Mouse (Mus musculus) spleen, adult 2 months (tissue): ENCODE data around the gene Bod1. TPM values are rescaled to one million over a fixed set of nuclear protein-coding genes. Genes with fewer than 3 reads are reported as not detected.

Experiments
- DNase-seq, 2 experiments: peaks; one replicate each; pipeline versions ENCODE4 v3.0.0 to v3.0.0-alpha.2; 2012 to 2021; ENCODE audit warnings: low spot score in 2 of 2, low read depth in 1 of 2
- H3K27ac ChIP-seq: fragments of 200-500 bp; 2 replicates; pipeline ENCODE4 v1.5.1; 2012; ENCODE audit warnings: low read length, inconsistent platforms; ENCODE audit not compliant: insufficient read depth
- H3K27me3 ChIP-seq: fragments of 200-500 bp; 2 replicates; pipeline ENCODE4 v1.6.1; 2012; ENCODE audit warnings: mild to moderate bottlenecking, moderate library complexity, low read length, inconsistent platforms; ENCODE audit not compliant: control insufficient read depth, insufficient read depth
- H3K36me3 ChIP-seq: fragments of 200-500 bp; 2 replicates; pipeline ENCODE4 v1.6.1; 2012; ENCODE audit warnings: mild to moderate bottlenecking, low read length, inconsistent platforms; ENCODE audit not compliant: control insufficient read depth, insufficient read depth
- H3K4me1 ChIP-seq: fragments of 200-500 bp; 2 replicates; pipeline ENCODE4 v1.6.1; 2011; ENCODE audit warnings: inconsistent platforms; ENCODE audit not compliant: control insufficient read depth, insufficient read depth, insufficient read length
- H3K4me3 ChIP-seq: fragments of 200-500 bp; 2 replicates; pipeline ENCODE4 v1.5.1; 2011; ENCODE audit warnings: mild to moderate bottlenecking, inconsistent platforms; ENCODE audit not compliant: insufficient read depth, insufficient read length; ENCODE audit errors: extremely low read depth
- CTCF ChIP-seq: fragments of 200-500 bp; IDR thresholded peaks from 2 replicates; pipeline ENCODE4 v1.5.1; 2011; ENCODE audit warnings: mild to moderate bottlenecking, inconsistent platforms; ENCODE audit not compliant: insufficient read depth, insufficient read length, insufficient replicate concordance; ENCODE audit errors: extremely low read depth
- POLR2A ChIP-seq: fragments of 200-500 bp; IDR thresholded peaks from 2 replicates; pipeline ENCODE4 v1.6.1; 2011; ENCODE audit warnings: low read depth, low read length, inconsistent platforms
- WGBS: fragments of 180-500 bp; shearing (Covaris S2); methylation state at CpG from one replicate; pipeline ENCODE4 v1.1.7; 2018; 5-methylcytosine and 5-hydroxymethylcytosine counted together
- polyA plus RNA-seq: library from polyadenylated mRNA; depleted of rRNA; stranded (reverse); fragments of >200 nt; gene quantifications from 2 replicates; pipeline ENCODE4 v1.2.3, GENCODE M21; 2012

Bod1 gene
- polyA plus RNA-seq, 1 experiment, result 12.4 TPM

GRCm38 (mm10) chr11:31649507-31649906 lies 22.2 kb downstream of the Bod1 start:
- H3K36me3 ChIP-seq, result no peaks in the 10 kb centered on the region
- no peaks in the 10 kb centered on the region for H3K4me1 ChIP-seq
- TF ChIP-seq CTCF (no peak), POLR2A (no peak)
- H3K27ac ChIP-seq, result no peak overlapping the region
- 65% methylated on average over 2 of the region's 2 CpGs for WGBS
- H3K27me3 ChIP-seq, result no peaks in the 10 kb centered on the region
- H3K4me3 ChIP-seq, result no peak overlapping the region
- DNase-seq, result no peak

GRCm38 (mm10) chr11:31647268-31647667 lies 24.4 kb downstream of the Bod1 start:
- Histone ChIP-seq H3K27ac (no peak overlapping the region), H3K27me3 (no peaks in the 10 kb centered on the region), H3K4me1 (no peaks in the 10 kb centered on the region), H3K4me3 (no peak overlapping the region), H3K36me3 (no peaks in the 10 kb centered on the region)
- DNase-seq, result no peak
- 90% methylated on average over 10 of the region's 10 CpGs for WGBS
- TF ChIP-seq CTCF (no peak), POLR2A (no peak)

GRCm38 (mm10) chr11:31646571-31646970 lies 25.1 kb downstream of the Bod1 start:
- H3K4me1 ChIP-seq, result no peaks in the 10 kb centered on the region
- no peak for DNase-seq
- H3K36me3 ChIP-seq, result no peaks in the 10 kb centered on the region
- WGBS, result 100% methylated on average over 1 of the region's 1 CpGs
- H3K27me3 ChIP-seq, result no peaks in the 10 kb centered on the region
- H3K27ac ChIP-seq, result no peak overlapping the region
- H3K4me3 ChIP-seq, result no peak overlapping the region
- TF ChIP-seq CTCF (no peak), POLR2A (no peak)

GRCm38 (mm10) chr11:31643120-31643519 lies 28.6 kb downstream of the Bod1 start:
- Histone ChIP-seq H3K4me3 (no peak overlapping the region), H3K27me3 (no peaks in the 10 kb centered on the region; the same call in 1 of the 2 replicates), H3K36me3 (no peaks in the 10 kb centered on the region), H3K4me1 (no peaks in the 10 kb centered on the region), H3K27ac (no peak overlapping the region)
- no peak for DNase-seq
- TF ChIP-seq CTCF (no peak), POLR2A (no peak)
- 72% methylated on average over 6 of the region's 6 CpGs for WGBS

GRCm38 (mm10) chr11:31641066-31641810 lies 30.4 kb downstream of the Bod1 start:
- TF ChIP-seq POLR2A, result no peak
- no peak for TF ChIP-seq CTCF
- no peaks in the 10 kb centered on the region; the same call in 1 of the 2 replicates for H3K27me3 ChIP-seq
- H3K4me3 ChIP-seq, result no peak overlapping the region
- no peak for DNase-seq
- WGBS, result 39% methylated on average over 3 of the region's 3 CpGs
- no peaks in the 10 kb centered on the region for H3K36me3 ChIP-seq
- H3K4me1 ChIP-seq, result no peaks in the 10 kb centered on the region
- H3K27ac ChIP-seq, result no peak overlapping the region

GRCm38 (mm10) chr11:31640187-31640586 lies 31.5 kb downstream of the Bod1 start:
- Histone ChIP-seq H3K27ac (no peak overlapping the region), H3K4me3 (no peak overlapping the region)
- no peak for DNase-seq

GRCm38 (mm10) chr11:31637788-31638373 lies 33.8 kb downstream of the Bod1 start:
- WGBS, result 33% methylated on average over 10 of the region's 10 CpGs
- Histone ChIP-seq H3K27ac (no peak overlapping the region), H3K4me3 (no peak overlapping the region), H3K27me3 (no peaks in the 10 kb centered on the region; the same call in 1 of the 2 replicates), H3K4me1 (no peaks in the 10 kb centered on the region), H3K36me3 (no peaks in the 10 kb centered on the region)
- TF ChIP-seq CTCF (peak; percentile 72; the same call in 1 of the 2 replicates), POLR2A (no peak)
- peak in 1 of 2 experiments; percentile 39 for DNase-seq

More at GRCm38 (mm10) chr11:31640187-31640586, 31.5 kb downstream of the Bod1 start:
- Histone ChIP-seq H3K27me3 (no peaks in the 10 kb centered on the region; the same call in 1 of the 2 replicates), H3K36me3 (no peaks in the 10 kb centered on the region), H3K4me1 (no peaks in the 10 kb centered on the region)
- TF ChIP-seq CTCF (no peak), POLR2A (no peak)
- WGBS, result 60% methylated on average over 5 of the region's 5 CpGs
